Comparison of ENCODE assay signal across 28 mouse cellular contexts in genomic region chr2:119510856-119511255, GRCm38 (mm10). TPM values are rescaled to one million over a fixed set of nuclear protein-coding genes. Genes with fewer than 3 reads are reported as not detected.
DNase-seq lines count a peak whose midpoint lies in the region; ATAC-seq and TF ChIP-seq lines count a peak whose summit lies in the region.
"Had no signal": no experiment of that assay in that cellular context is flagged by ENCODE, and none has a peak within 500 bp of the region (broad histone marks: within the 10 kb centered on the region; RNA-seq: fewer than 3 reads in every experiment).

No protein-coding gene starts in this region.

- peak; percentile 21 for DNase-seq in adrenal gland, adult 2 months
- no peak for DNase-seq in adrenal gland, postnatal 4 days (ENCODE audit: low spot score in 2 of 2)
- DNase-seq in kidney, adult 9 months, result peak; percentile 14
- no peak for DNase-seq in kidney, postnatal 10 days
- DNase-seq in liver, adult 2 months (ENCODE audit: extremely low read depth, low read depth, low spot score), result peak; percentile 81
- peak; percentile 51 for DNase-seq in adipocyte (ENCODE audit: low spot score)
- no peak for DNase-seq in layer of hippocampus, postnatal 25 days (ENCODE audit: extremely low spot score in 1 of 2, low spot score in 1 of 2)
- DNase-seq: adrenal gland, adult 8-10 months; adrenal gland, postnatal 14 days; adrenal gland, postnatal 36 days; B cell, adult 2 months; cerebellum, adult 11 months; cerebellum, adult 2 months; cerebellum, adult 9-10 months; cerebellum, postnatal 10 days; cerebellum, postnatal 25 days had no signal

- no peak overlapping the region for H3K4me3 ChIP-seq in liver, adult 2 months (ENCODE audit: insufficient read depth, low read depth, low read length)
- no peak overlapping the region for H3K4me3 ChIP-seq in liver, embryonic 12.5 days
- H3K4me3 ChIP-seq: embryonic facial prominence, embryonic 10.5 days; embryonic facial prominence, embryonic 12.5 days; forebrain, embryonic 10.5 days; forebrain, embryonic 12.5 days had no signal

- no peaks in the 10 kb centered on the region for H3K79me2 ChIP-seq in liver, adult 2 months (ENCODE audit: control insufficient read depth, insufficient read depth, low read length)

- no peaks in the 10 kb centered on the region for H3K9me3 ChIP-seq in liver, embryonic 12.5 days (replicated peaks)
- H3K9me3 ChIP-seq: embryonic facial prominence, embryonic 10.5 days; embryonic facial prominence, embryonic 12.5 days; forebrain, embryonic 10.5 days; forebrain, embryonic 12.5 days; G1E had no signal

- no peaks in the 10 kb centered on the region for H3K4me1 ChIP-seq in liver, adult 2 months (ENCODE audit: control insufficient read depth, insufficient read depth, low read length)
- H3K4me1 ChIP-seq in liver, embryonic 12.5 days, result no peaks in the 10 kb centered on the region
- H3K4me1 ChIP-seq: embryonic facial prominence, embryonic 10.5 days; embryonic facial prominence, embryonic 12.5 days; forebrain, embryonic 10.5 days; forebrain, embryonic 12.5 days had no signal

- H3K27ac ChIP-seq in liver, adult 2 months (replicated peaks; ENCODE audit: insufficient read depth, low read depth, low read length), result no peak overlapping the region
- no peak overlapping the region for H3K27ac ChIP-seq in liver, embryonic 12.5 days
- H3K27ac ChIP-seq: embryonic facial prominence, embryonic 10.5 days; embryonic facial prominence, embryonic 12.5 days; forebrain, embryonic 10.5 days; forebrain, embryonic 12.5 days had no signal

- no peak overlapping the region for H3K9ac ChIP-seq in liver, adult 2 months (ENCODE audit: low read depth, low read length)
- H3K9ac ChIP-seq in liver, embryonic 12.5 days, result no peak overlapping the region
- H3K9ac ChIP-seq: embryonic facial prominence, embryonic 12.5 days; forebrain, embryonic 12.5 days had no signal

- no peak overlapping the region for H3K4me2 ChIP-seq in liver, embryonic 12.5 days
- H3K4me2 ChIP-seq: embryonic facial prominence, embryonic 12.5 days; forebrain, embryonic 12.5 days had no signal

- no peaks in the 10 kb centered on the region for H3K36me3 ChIP-seq in liver, adult 2 months (ENCODE audit: control insufficient read depth, insufficient read depth, low read length)
- H3K36me3 ChIP-seq in liver, embryonic 12.5 days, result no peaks in the 10 kb centered on the region
- H3K36me3 ChIP-seq: embryonic facial prominence, embryonic 10.5 days; embryonic facial prominence, embryonic 12.5 days; forebrain, embryonic 10.5 days; forebrain, embryonic 12.5 days; G1E had no signal

- 15% methylated on average over 2 of the region's 2 CpGs for WGBS in liver, adult 2 months
- WGBS in liver, embryonic 12.5 days (ENCODE audit: insufficient replicate concordance), result 73% methylated on average over 2 of the region's 2 CpGs

- TF ChIP-seq CTCF in liver, adult 2 months (IDR thresholded peaks at IDR 0.05; ENCODE audit: low read depth, low read length), result no peak

- ATAC-seq in liver, embryonic 12.5 days, result no peak
- ATAC-seq: activated CD4-positive, CD25-positive, alpha-beta regulatory T cell, adult 4 months; CD4-positive, CD25-positive, alpha-beta regulatory T cell, adult 4 months; forebrain, embryonic 14.5 days; forebrain, embryonic 16.5 days; Patski had no signal

- no peak for TF ChIP-seq POLR2A in liver, adult 2 months (IDR thresholded peaks at IDR 0.05; ENCODE audit: extremely low read depth, insufficient read depth, low read length)

- H3K27me3 ChIP-seq in liver, adult 2 months (ENCODE audit: control insufficient read depth, insufficient read depth, low read length), result no peaks in the 10 kb centered on the region
- no peaks in the 10 kb centered on the region; the same call in 1 of the 2 replicates for H3K27me3 ChIP-seq in liver, embryonic 12.5 days (replicated peaks)
- H3K27me3 ChIP-seq: CH12.LX; embryonic facial prominence, embryonic 12.5 days; forebrain, embryonic 12.5 days; Patski had no signal

RNA-seq across cellular contexts. Expression of gene Ino80, which starts 33.4 kb away (rescaled TPM):
- total RNA-seq in adrenal gland, adult 2 months (2021), result 10 to 100 TPM; 15.9 to 22.6 TPM
- polyA plus RNA-seq in adrenal gland, adult 2 months (2012; rRNA removed), result 6.0 and 6.1 TPM in 2 replicates
- total RNA-seq in adrenal gland, postnatal 4 days (2021), result 10 to 100 TPM; 25.0 to 26.7 TPM
- total RNA-seq in liver, adult 2 months (2014; rRNA removed), result 8.7 and 9.9 TPM in 2 replicates
- polyA plus RNA-seq in liver, adult 2 months (2012; rRNA removed), result 2.8 and 3.7 TPM in 2 replicates
- polyA plus RNA-seq in liver, embryonic 12.5 days (2016; fragmentation: Nextera tagmentation; extraction: Ambion mirVana), result 2.5 and 2.9 TPM in 2 replicates
- 10 to 100 TPM; 16.0 to 19.1 TPM for total RNA-seq in layer of hippocampus, postnatal 25 days (2021)

RNA-seq across cellular contexts. Expression of gene Exd1, which starts 36.6 kb away (rescaled TPM):
- total RNA-seq in adrenal gland, adult 2 months (2021), result 1 to 10 TPM; 1.1 to 1.6 TPM
- polyA plus RNA-seq in adrenal gland, adult 2 months (2012; rRNA removed), result 0.17 and 0.22 TPM in 2 replicates
- under 1 TPM; 0.54 to 0.62 TPM for total RNA-seq in adrenal gland, postnatal 4 days (2021)
- total RNA-seq in liver, adult 2 months (2014; rRNA removed), result 0.83 and 0.87 TPM in 2 replicates
- 0.66 and 0.87 TPM in 2 replicates for polyA plus RNA-seq in liver, adult 2 months (2012; rRNA removed)
- polyA plus RNA-seq in liver, embryonic 12.5 days (2016; fragmentation: Nextera tagmentation; extraction: Ambion mirVana), result 0.07 and 0.17 TPM in 2 replicates
- under 1 TPM; 0.49 to 0.96 TPM for total RNA-seq in layer of hippocampus, postnatal 25 days (2021)

RNA-seq across cellular contexts. Expression of gene Chp1, which starts 36.6 kb away (rescaled TPM):
- 100 to 1,000 TPM; 295 to 331 TPM for total RNA-seq in adrenal gland, adult 2 months (2021)
- 109 and 125 TPM in 2 replicates for polyA plus RNA-seq in adrenal gland, adult 2 months (2012; rRNA removed)
- total RNA-seq in adrenal gland, postnatal 4 days (2021), result 100 to 1,000 TPM; 125 to 144 TPM
- 165 and 178 TPM in 2 replicates for total RNA-seq in liver, adult 2 months (2014; rRNA removed)
- polyA plus RNA-seq in liver, adult 2 months (2012; rRNA removed), result 176 and 216 TPM in 2 replicates
- 43.4 and 44.1 TPM in 2 replicates for polyA plus RNA-seq in liver, embryonic 12.5 days (2016; fragmentation: Nextera tagmentation; extraction: Ambion mirVana)
- 100 to 1,000 TPM; 142 to 159 TPM for total RNA-seq in layer of hippocampus, postnatal 25 days (2021)

Comparison
In these comparisons a context has a peak if more than half of its experiments do, and no peak if none do; other contexts are left out.
1. DNase-seq: peak in adrenal gland, adult 2 months (single experiment), kidney, adult 9 months (single experiment), liver, adult 2 months (single experiment) and adipocyte (single experiment); none in adrenal gland, postnatal 4 days (0 of 2), kidney, postnatal 10 days (single experiment) and layer of hippocampus, postnatal 25 days (0 of 2).